Mouse (Mus musculus) ovary, postnatal 10 days (tissue): ENCODE measurements around the gene Capzb.

Experiments
- DNase-seq: peaks from one replicate; pipeline ENCODE4 v3.0.0; 2022; ENCODE audit warnings: low spot score

Gene Capzb

GRCm38 (mm10) chr4:139179731-139180625 is 12.7 kb upstream of the Capzb start:
- no peak for DNase-seq

- no peak for DNase-seq
Measured at GRCm38 (mm10) chr4:139182511-139182910, 10.2 kb upstream of the Capzb start.

DNA sequence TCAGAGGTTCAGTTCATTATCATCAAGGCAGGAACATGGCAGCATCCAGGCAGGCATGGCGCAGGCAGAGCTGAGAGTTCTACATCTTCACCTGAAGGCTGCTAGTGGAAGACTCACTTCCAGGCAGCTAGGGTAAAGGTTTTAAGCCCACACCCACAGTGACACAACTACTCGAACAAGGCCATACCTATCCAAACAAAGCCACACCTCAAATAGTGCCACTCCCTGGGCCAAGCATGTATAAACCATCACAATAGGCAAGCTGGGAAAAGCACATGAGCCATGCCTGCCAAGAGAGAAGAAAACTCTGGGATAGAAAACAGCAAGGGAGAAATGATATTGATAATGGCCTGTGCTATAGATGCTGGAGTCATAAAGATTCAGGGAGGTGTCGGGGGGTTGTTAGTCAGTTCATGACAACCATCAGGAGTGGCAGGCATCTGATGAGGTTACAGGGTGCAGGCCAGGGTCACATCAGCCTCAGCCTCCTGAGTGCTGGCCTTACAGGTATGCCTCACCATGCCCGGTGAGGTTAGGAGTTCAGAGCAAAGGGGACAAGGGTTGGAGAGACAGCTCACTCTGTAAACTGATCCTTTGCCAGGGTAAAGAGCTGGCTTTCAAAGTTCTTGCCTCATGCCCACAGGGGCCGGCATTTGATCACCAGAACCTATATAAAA is 6.8 kb upstream of the Capzb start:
- DNase-seq: no peak

GRCm38 (mm10) chr4:139187930-139188329 is 4.8 kb upstream of the Capzb start:
- no peak for DNase-seq

DNA sequence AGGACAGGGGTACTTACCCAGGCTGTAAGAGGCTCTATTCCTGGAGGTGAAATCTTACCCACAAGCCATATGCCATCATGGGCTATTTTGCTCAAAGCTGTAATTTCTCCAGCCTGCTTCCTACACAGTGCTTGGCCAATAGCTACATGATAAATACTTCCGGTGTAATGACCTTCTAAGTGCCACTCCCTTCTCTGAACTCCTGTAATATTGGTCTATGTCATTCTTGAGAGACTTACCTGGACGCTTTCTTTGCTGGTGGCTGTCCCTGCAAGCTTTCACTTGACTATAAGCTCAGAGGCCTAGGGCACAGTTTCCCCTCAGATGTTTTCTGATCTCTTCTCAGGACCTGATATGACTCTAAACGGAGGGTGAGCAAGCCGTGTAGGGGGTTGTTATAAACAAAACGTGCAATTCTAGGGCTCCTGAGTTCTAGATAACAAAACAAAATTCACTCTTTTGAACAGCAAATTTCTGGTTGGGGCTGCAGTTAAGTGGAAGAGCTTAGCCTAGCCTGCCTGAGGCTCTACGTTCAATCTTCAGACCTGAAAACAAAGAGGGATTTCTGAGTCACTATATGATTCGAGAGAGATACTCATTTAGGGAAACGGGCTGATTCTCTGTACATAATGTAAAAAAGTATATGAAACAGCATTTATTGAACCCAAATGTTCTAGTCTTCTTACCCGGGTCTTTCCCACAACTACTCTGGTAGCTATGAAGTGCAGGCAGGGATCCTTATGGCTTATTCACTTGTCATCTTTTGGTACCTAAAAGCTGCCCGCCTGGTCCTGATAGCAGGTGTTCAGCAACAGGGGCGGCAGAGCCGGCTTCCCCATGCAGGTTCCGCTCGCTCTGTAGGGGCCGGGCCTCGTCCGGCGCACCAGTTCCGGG is 847 bp upstream of the Capzb start:
- DNase-seq: no peak

DNA sequence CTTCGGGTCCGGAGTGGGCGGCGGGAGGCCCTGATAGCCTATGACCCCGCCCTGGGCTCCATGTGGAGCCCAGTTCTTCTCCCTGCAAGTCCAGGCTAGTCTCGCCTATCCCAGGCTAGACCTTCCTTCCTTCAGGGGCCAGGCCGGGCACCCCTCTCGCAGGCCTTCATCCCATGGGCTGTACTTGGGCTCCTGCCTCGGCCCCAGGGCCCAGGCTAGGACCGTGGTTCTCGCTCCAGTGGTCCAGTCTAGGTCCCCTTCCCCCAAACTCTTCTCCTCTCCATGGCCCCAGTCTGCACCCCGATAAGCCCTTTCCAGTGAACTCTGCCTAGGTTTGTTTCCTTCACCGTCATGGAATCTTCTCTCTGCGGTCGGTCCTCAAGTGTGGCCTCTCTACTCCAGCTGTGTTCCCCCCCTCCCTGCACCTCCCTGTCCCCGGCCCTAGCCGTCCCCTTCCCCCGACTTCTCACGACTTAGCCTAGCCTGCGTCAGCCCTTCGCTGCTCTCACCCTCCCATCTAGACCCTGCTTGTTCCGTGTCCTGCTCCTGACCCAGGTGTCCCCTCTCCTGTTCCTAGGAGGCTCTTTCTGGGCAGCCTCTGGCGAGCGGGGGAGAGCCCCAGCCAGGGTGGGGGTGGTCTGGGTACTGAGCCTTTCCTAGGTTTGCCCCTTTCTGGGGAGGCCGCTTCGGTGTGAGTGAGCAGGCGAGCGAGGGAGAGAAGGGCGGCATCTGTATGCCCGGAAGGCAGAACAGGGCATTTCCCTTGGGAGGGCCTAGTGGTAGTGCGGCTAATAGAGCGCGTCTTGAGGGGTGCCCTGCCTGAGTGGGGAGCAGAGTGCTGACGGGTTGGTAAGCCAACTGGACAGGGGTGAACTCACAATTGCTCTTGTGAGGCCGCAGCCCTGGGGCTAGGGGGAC is 736 bp downstream of the Capzb start:
- no peak for DNase-seq

- no peak for DNase-seq
Measured at GRCm38 (mm10) chr4:139195101-139195500, 2.4 kb downstream of the Capzb start.

DNA sequence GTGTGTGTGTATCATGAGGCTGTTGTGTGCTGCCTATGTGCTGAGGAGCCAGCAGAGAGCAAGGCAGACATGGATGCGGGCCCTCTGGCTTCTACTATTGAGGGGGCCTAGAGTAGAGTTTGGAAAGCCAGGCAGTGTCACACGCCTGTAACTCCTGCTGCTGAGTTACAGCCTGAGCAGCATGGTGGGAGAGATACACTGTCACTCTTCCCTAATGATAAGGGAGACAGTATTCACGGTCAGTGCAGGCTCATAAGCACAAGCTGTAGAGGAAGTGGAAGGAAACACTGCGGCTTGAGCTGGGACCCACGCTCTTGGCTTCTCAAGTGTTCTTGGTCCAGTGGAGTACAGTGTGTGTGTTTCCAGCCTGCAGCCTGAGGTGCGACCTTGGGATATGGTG is 3.8 kb downstream of the Capzb start:
- no peak for DNase-seq

- no peak for DNase-seq
Measured at GRCm38 (mm10) chr4:139196949-139197348, 4.2 kb downstream of the Capzb start.

DNA sequence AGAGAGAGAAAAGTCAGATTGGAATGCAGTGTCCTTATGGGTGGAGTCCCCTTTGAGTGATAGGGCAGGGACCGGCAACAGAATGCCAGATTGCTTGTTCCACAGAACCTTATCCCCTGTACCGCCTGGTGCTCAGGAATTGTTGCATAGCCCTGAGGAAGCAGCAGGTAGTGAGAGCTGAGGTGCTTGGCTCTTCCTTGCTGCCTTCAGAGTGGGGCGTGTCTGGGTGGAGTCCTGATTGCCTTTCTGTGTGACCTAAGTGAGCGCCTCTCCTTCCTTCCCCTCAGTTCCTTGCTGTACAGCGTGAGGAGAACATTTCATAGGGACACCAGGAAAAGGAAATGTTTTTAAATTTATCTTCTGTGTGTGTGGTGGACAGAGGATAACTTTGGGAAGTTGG is 4.8 kb downstream of the Capzb start:
- DNase-seq: no peak

- DNase-seq: no peak
Measured at GRCm38 (mm10) chr4:139198004-139198689, 5.4 kb downstream of the Capzb start.

DNA sequence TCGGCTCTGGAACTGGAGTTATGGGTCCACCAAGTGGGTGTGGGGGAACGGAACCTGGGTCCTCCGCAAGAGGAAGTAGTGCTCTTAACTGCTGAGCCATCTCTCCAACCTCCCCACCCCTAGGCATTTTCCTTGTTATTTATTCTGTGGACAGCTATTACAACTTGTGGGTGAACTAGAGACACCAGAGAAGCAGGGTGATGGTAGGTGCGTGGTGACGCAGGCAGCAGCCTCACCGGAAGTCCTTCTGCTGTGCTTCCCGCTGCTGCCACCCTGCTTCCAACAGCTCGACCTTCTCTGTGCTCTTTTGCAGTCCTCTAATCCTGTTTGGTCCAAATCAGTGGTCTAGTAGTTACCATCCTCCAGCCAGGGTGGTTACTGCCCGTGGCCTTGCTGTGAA is 6.4 kb downstream of the Capzb start:
- DNase-seq: no peak

DNA sequence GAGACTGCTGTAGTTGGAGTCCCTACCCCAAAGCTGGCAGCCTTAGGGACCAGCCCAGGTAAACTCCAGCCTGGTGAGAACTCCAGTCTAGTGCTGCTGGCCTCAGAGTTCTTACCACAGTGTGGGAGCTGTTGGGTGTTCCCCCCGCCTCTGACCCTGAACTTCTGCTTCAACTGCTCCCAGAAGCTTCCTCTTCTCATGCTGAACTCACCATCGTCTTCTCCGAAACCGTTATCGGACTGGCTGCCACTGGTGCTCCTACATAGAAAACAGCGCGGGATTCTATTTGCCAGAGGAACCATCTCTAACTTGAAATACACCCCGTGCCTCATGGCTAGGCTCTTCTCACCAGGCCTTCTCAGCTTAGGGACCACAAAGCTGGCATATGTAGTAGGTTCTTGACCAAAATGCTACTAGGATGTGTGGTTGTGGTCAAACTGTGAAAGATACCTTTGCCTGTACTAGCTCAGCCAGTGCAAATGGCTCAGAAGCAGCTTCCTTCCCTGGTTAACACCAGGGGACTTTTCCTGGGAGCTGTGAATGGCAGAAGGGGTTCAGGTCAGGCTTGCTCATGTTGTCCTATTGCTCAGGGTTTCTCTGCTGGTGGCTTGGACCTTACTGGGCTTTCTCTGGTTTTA is 7.1 kb downstream of the Capzb start:
- DNase-seq: no peak

DNA sequence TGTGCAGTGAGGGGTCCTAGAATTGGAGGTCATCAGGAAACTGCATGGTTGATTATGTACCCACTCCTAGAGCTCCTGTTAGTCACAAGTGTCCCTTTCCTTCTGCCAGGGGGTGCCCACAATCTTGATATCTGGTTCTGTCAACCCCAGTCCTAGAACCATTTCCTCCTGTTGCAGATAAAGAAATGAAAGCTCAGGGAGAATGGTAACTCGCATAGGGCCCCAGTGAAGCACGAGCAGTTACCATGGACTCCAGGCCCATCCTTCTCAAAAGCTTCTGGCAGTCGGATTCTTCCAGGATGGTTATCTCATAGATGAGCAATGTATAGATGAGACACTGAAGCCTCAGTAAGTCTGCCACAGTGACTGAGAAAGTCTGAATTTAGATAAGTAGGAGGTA is 8.2 kb downstream of the Capzb start:
- no peak for DNase-seq

- no peak for DNase-seq
Measured at GRCm38 (mm10) chr4:139202556-139202955, 9.9 kb downstream of the Capzb start.

DNA sequence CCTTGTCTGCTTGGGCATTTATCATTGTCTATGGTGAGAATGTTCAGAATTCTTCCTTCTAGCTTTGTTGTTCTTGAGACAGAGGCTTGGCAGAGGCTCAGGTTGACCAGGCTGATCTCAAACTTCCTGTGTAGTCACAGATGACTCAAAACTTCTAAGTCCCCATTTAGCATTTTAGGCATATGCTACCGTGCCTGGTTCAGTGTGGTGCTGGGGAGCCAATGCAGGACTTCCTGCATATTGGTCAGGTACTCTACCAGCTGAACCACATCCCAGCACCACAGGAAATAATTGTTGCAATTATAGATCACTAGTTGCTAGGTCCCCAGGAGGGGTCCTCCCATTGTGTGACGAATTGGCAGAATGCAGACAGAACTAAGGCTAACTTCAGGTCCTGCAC is 10.7 kb downstream of the Capzb start:
- DNase-seq: no peak

GRCm38 (mm10) chr4:139205842-139206241 is 13.1 kb downstream of the Capzb start:
- DNase-seq: no peak

GRCm38 (mm10) chr4:139206353-139207045 is 13.8 kb downstream of the Capzb start:
- DNase-seq: no peak

GRCm38 (mm10) chr4:139208236-139209129 is 15.8 kb downstream of the Capzb start:
- no peak for DNase-seq
